Mouse (Mus musculus): ENCODE measurements around the gene Tekt4. TPM values are rescaled to one million over a fixed set of nuclear protein-coding genes. Genes with fewer than 3 reads are reported as not detected.
A peak's percentile ranks its signal among the peaks of the same experiment; 100 is the strongest.

The Tekt4 gene
- polyA plus RNA-seq, 2 experiments, result 0.05 TPM; not detected in 1

- TF ChIP-seq POLR2A (IDR thresholded peaks at IDR 0.05; ENCODE audit: borderline replicate concordance, extremely low read depth, insufficient read depth, insufficient read length), result no peak
- H3K9me3 ChIP-seq (ENCODE audit: control insufficient read depth, low read length), result no peaks in the 10 kb centered on the region
- H3K36me3 ChIP-seq (ENCODE audit: control insufficient read depth, insufficient read depth, low read length), result 0 out of 2 replicates have a peak, but pooled peaks cover 3% of the 10 kb centered on the region
- ATAC-seq (ENCODE audit: low FRiP score, low read depth), result no peak
- H3K4me3 ChIP-seq (replicated peaks; ENCODE audit: low read length), result no peak overlapping the region
- H3K4me2 ChIP-seq (replicated peaks; ENCODE audit: low read depth, low read length, severe bottlenecking), result no peak overlapping the region
- WGBS, result 35% methylated on average over 8 of the region's 8 CpGs
- H3K27ac ChIP-seq (replicated peaks; ENCODE audit: low read depth, low read length), result no peak overlapping the region
- no peak for DNase-seq (ENCODE audit: low spot score)
- no peak overlapping the region for H3K9ac ChIP-seq (ENCODE audit: low read depth, low read length, severe bottlenecking)
- peaks cover 47% of the 10 kb centered on the region for H3K4me1 ChIP-seq (ENCODE audit: control insufficient read depth, insufficient read depth, low read length)
- no peaks in the 10 kb centered on the region for H3K27me3 ChIP-seq (ENCODE audit: control insufficient read depth, insufficient read depth, low read length)
Measured at GRCm38 (mm10) chr17:25430534-25430933, 23.9 kb upstream of the Tekt4 start.

GRCm38 (mm10) chr17:25432433-25433181, 21.8 kb upstream of the Tekt4 start:
- DNase-seq (ENCODE audit: low spot score) (no peak), ATAC-seq (ENCODE audit: low FRiP score, low read depth) (no peak)
- Histone ChIP-seq H3K9ac (ENCODE audit: low read depth, low read length, severe bottlenecking) (peak overlapping the region; percentile 76), H3K4me2 (replicated peaks; ENCODE audit: low read depth, low read length, severe bottlenecking) (peak overlapping the region; percentile 94), H3K27me3 (ENCODE audit: control insufficient read depth, insufficient read depth, low read length) (no peaks in the 10 kb centered on the region), H3K9me3 (ENCODE audit: control insufficient read depth, low read length) (no peaks in the 10 kb centered on the region), H3K4me3 (replicated peaks; ENCODE audit: low read length) (peak overlapping the region; percentile 82), H3K36me3 (ENCODE audit: control insufficient read depth, insufficient read depth, low read length) (0 out of 2 replicates have a peak, but pooled peaks cover 3% of the 10 kb centered on the region), H3K4me1 (ENCODE audit: control insufficient read depth, insufficient read depth, low read length) (peaks cover 42% of the 10 kb centered on the region), H3K27ac (replicated peaks; ENCODE audit: low read depth, low read length) (peak overlapping the region; percentile 87; the same call in 1 of the 2 replicates)
- no peak for TF ChIP-seq POLR2A (IDR thresholded peaks at IDR 0.05; ENCODE audit: borderline replicate concordance, extremely low read depth, insufficient read depth, insufficient read length)
- WGBS, result 1% methylated on average over 41 of the region's 53 CpGs

GRCm38 (mm10) chr17:25433223-25433616, 21.2 kb upstream of the Tekt4 start:
- H3K36me3 ChIP-seq (ENCODE audit: control insufficient read depth, insufficient read depth, low read length), result 0 out of 2 replicates have a peak, but pooled peaks cover 3% of the 10 kb centered on the region
- DNase-seq (ENCODE audit: low spot score), result no peak
- H3K9ac ChIP-seq (ENCODE audit: low read depth, low read length, severe bottlenecking), result peak overlapping the region; percentile 76
- H3K4me1 ChIP-seq (ENCODE audit: control insufficient read depth, insufficient read depth, low read length), result peaks cover 38% of the 10 kb centered on the region
- H3K27me3 ChIP-seq (ENCODE audit: control insufficient read depth, insufficient read depth, low read length), result no peaks in the 10 kb centered on the region
- H3K9me3 ChIP-seq (ENCODE audit: control insufficient read depth, low read length), result no peaks in the 10 kb centered on the region
- WGBS, result 1% methylated on average over 15 of the region's 40 CpGs
- peak overlapping the region; percentile 87; the same call in 1 of the 2 replicates for H3K27ac ChIP-seq (replicated peaks; ENCODE audit: low read depth, low read length)
- H3K4me2 ChIP-seq (replicated peaks; ENCODE audit: low read depth, low read length, severe bottlenecking), result peak overlapping the region; percentile 94
- peak overlapping the region; percentile 82 for H3K4me3 ChIP-seq (replicated peaks; ENCODE audit: low read length)
- no peak; the same call in 1 of the 2 replicates for ATAC-seq (ENCODE audit: low FRiP score, low read depth)
- TF ChIP-seq POLR2A (IDR thresholded peaks at IDR 0.05; ENCODE audit: borderline replicate concordance, extremely low read depth, insufficient read depth, insufficient read length), result no peak

- under 1% methylated on average over 44 of the region's 103 CpGs for WGBS
- Histone ChIP-seq H3K36me3 (ENCODE audit: control insufficient read depth, insufficient read depth, low read length) (no peaks in the 10 kb centered on the region), H3K9ac (ENCODE audit: low read depth, low read length, severe bottlenecking) (peak within 1 kb of the TSS; percentile 76), H3K9me3 (ENCODE audit: control insufficient read depth, low read length) (no peaks in the 10 kb centered on the region), H3K4me3 (replicated peaks; ENCODE audit: low read length) (peak within 1 kb of the TSS; percentile 82), H3K4me2 (replicated peaks; ENCODE audit: low read depth, low read length, severe bottlenecking) (peak within 1 kb of the TSS; percentile 94), H3K4me1 (ENCODE audit: control insufficient read depth, insufficient read depth, low read length) (peaks cover 38% of the 10 kb centered on the region), H3K27me3 (ENCODE audit: control insufficient read depth, insufficient read depth, low read length) (no peaks in the 10 kb centered on the region), H3K27ac (replicated peaks; ENCODE audit: low read depth, low read length) (peak within 1 kb of the TSS; percentile 87)
- ATAC-seq (ENCODE audit: low FRiP score, low read depth), result peak; percentile 89
- peak; percentile 85 for DNase-seq (ENCODE audit: low spot score)
- 0 out of 2 replicates have a peak, but pooled peaks have one; percentile 22 for TF ChIP-seq POLR2A (IDR thresholded peaks at IDR 0.05; ENCODE audit: borderline replicate concordance, extremely low read depth, insufficient read depth, insufficient read length)
Measured at GRCm38 (mm10) chr17:25433617-25434606, 20.5 kb upstream of the Tekt4 start, which contains the start of gene Cacna1h. Cacna1h (minus strand) TSS chr17:25433783.

GRCm38 (mm10) chr17:25441417-25441816, 13.0 kb upstream of the Tekt4 start:
- H3K27me3 ChIP-seq (ENCODE audit: control insufficient read depth, insufficient read depth, low read length), result no peaks in the 10 kb centered on the region
- H3K9me3 ChIP-seq (ENCODE audit: control insufficient read depth, low read length), result no peaks in the 10 kb centered on the region
- TF ChIP-seq POLR2A (IDR thresholded peaks at IDR 0.05; ENCODE audit: borderline replicate concordance, extremely low read depth, insufficient read depth, insufficient read length), result no peak
- DNase-seq (ENCODE audit: low spot score) (no peak), ATAC-seq (ENCODE audit: low FRiP score, low read depth) (no peak)
- H3K4me3 ChIP-seq (replicated peaks; ENCODE audit: low read length), result no peak overlapping the region
- H3K4me1 ChIP-seq (ENCODE audit: control insufficient read depth, insufficient read depth, low read length), result peaks cover 7% of the 10 kb centered on the region; the same call in 1 of the 2 replicates
- no peak overlapping the region for H3K4me2 ChIP-seq (replicated peaks; ENCODE audit: low read depth, low read length, severe bottlenecking)
- WGBS, result 78% methylated on average over 6 of the region's 6 CpGs
- H3K27ac ChIP-seq (replicated peaks; ENCODE audit: low read depth, low read length), result no peak overlapping the region
- no peak overlapping the region for H3K9ac ChIP-seq (ENCODE audit: low read depth, low read length, severe bottlenecking)
- H3K36me3 ChIP-seq (ENCODE audit: control insufficient read depth, insufficient read depth, low read length), result no peaks in the 10 kb centered on the region

Data from limb, embryonic 14.5 days (tissue).